Comparison of ENCODE assay signal across 7 mouse cellular contexts in genomic region chr3:66398214-66399150, GRCm38 (mm10).
DNase-seq lines count a peak whose midpoint lies in the region; TF ChIP-seq lines count a peak whose summit lies in the region.

No protein-coding gene starts in this region.

- no peaks in the 10 kb centered on the region for H3K4me1 ChIP-seq in lung, adult 2 months (ENCODE audit: control insufficient read depth, insufficient read depth, low read length)

- 61% methylated on average over 12 of the region's 12 CpGs for WGBS in lung, adult 2 months

- no peak for TF ChIP-seq POLR2A in lung, adult 2 months (IDR thresholded peaks at IDR 0.05; ENCODE audit: borderline replicate concordance, extremely low read depth, low read depth, low read length)

- 0 out of 2 replicates have a peak, but pooled peaks have one; percentile 2 for TF ChIP-seq CTCF in lung, adult 2 months (IDR thresholded peaks at IDR 0.05; ENCODE audit: insufficient read depth, low read length)

- H3K4me3 ChIP-seq in lung, adult 2 months (replicated peaks; ENCODE audit: extremely low read depth, low read depth, low read length): no peak overlapping the region

- peak; percentile 3 for DNase-seq in lung, adult 2 months
- no peak for DNase-seq in lung, postnatal 14 days
- peak; percentile 54 for DNase-seq in ZHBTc4 (ENCODE audit: low read depth, low spot score)
- DNase-seq in frontal cortex, postnatal 10 days (ENCODE audit: low spot score in 2 of 2): peak; percentile 12 to 16
- peak; percentile 8 for DNase-seq in lung, postnatal 36 days
- DNase-seq in MN1 (ENCODE audit: low spot score): no peak
- no peak for DNase-seq in thymus, postnatal 25 days

Comparison
In these comparisons a context has a peak if more than half of its experiments do, and no peak if none do; other contexts are left out.
1. DNase-seq: peak in lung, adult 2 months (single experiment), ZHBTc4 (single experiment), frontal cortex, postnatal 10 days (2 of 2) and lung, postnatal 36 days (single experiment); none in lung, postnatal 14 days (single experiment), MN1 (single experiment) and thymus, postnatal 25 days (single experiment).